Comparison of ENCODE assay signal across 10 mouse cellular contexts in genomic region chr11:117038282-117039106, GRCm38 (mm10).
DNase-seq lines count a peak whose midpoint lies in the region; ATAC-seq and TF ChIP-seq lines count a peak whose summit lies in the region.
"Had no signal": no experiment of that assay in that cellular context is flagged by ENCODE, and none has a peak within 500 bp of the region (broad histone marks: within the 10 kb centered on the region; RNA-seq: fewer than 3 reads in every experiment).

No protein-coding gene starts in this region.

- H3K4me2 ChIP-seq in forebrain, embryonic 14.5 days (ENCODE audit: low read length): no peak overlapping the region

- H3K9me3 ChIP-seq in heart, embryonic 10.5 days: no peaks in the 10 kb centered on the region
- no peaks in the 10 kb centered on the region for H3K9me3 ChIP-seq in E14TG2a.4 (ENCODE audit: low read length)
- H3K9me3 ChIP-seq in forebrain, embryonic 14.5 days (replicated peaks; ENCODE audit: control insufficient read depth, low read length): no peaks in the 10 kb centered on the region

- peak; percentile 12; the same call in 1 of the 2 replicates for TF ChIP-seq CTCF in E14TG2a.4 (conservative IDR thresholded peaks at IDR 0.05; ENCODE audit: low read length)

- no peak overlapping the region for H3K9ac ChIP-seq in forebrain, embryonic 14.5 days (ENCODE audit: low read length)

- H3K27ac ChIP-seq in heart, embryonic 10.5 days: no peak overlapping the region
- H3K27ac ChIP-seq in forebrain, embryonic 14.5 days (ENCODE audit: low read depth, low read length): no peak overlapping the region

- intact Hi-C loops in heart, postnatal 36 days (cut with DNase I): no loop called here

- peaks cover 41% of the 10 kb centered on the region for H3K27me3 ChIP-seq in heart, embryonic 10.5 days (ENCODE audit: insufficient read depth, poor library complexity, severe bottlenecking)
- H3K27me3 ChIP-seq in E14TG2a.4 (ENCODE audit: insufficient read depth, low read length): peaks cover 17% of the 10 kb centered on the region
- H3K27me3 ChIP-seq in forebrain, embryonic 14.5 days (replicated peaks; ENCODE audit: control insufficient read depth, insufficient read depth, low read length): no peaks in the 10 kb centered on the region

- H3K36me3 ChIP-seq in heart, embryonic 10.5 days: no peaks in the 10 kb centered on the region
- no peaks in the 10 kb centered on the region for H3K36me3 ChIP-seq in E14TG2a.4 (ENCODE audit: insufficient read depth, low read length)
- H3K36me3 ChIP-seq in forebrain, embryonic 14.5 days (ENCODE audit: control insufficient read depth, insufficient read depth, low read length): no peaks in the 10 kb centered on the region

- peaks cover 27% of the 10 kb centered on the region for H3K4me1 ChIP-seq in heart, embryonic 10.5 days
- peaks cover 27% of the 10 kb centered on the region for H3K4me1 ChIP-seq in E14TG2a.4 (replicated peaks; ENCODE audit: low read depth, low read length)
- no peaks in the 10 kb centered on the region; the same call in 1 of the 2 replicates for H3K4me1 ChIP-seq in forebrain, embryonic 14.5 days (ENCODE audit: control insufficient read depth, insufficient read depth, low read length)

- WGBS in heart, embryonic 10.5 days: 37% methylated on average over 20 of the region's 20 CpGs
- WGBS in forebrain, embryonic 14.5 days: 36% methylated on average over 20 of the region's 20 CpGs

- ATAC-seq in forebrain, embryonic 14.5 days: peak; percentile 57; the same call in 1 of the 2 replicates

- H3K4me3 ChIP-seq in heart, embryonic 10.5 days: peak overlapping the region; percentile 40; the same call in 1 of the 2 replicates
- peak overlapping the region; percentile 63 for H3K4me3 ChIP-seq in E14TG2a.4 (replicated peaks; ENCODE audit: low read length)
- H3K4me3 ChIP-seq in forebrain, embryonic 14.5 days (ENCODE audit: low read depth, low read length): no peak overlapping the region

- no peak for DNase-seq in heart, embryonic 10.5 days (ENCODE audit: low spot score)
- no peak for DNase-seq in heart, postnatal 36 days
- peak; percentile 74 for DNase-seq in forebrain, embryonic 14.5 days (ENCODE audit: low spot score)
- peak; percentile 66 for DNase-seq in lung, postnatal 10 days
- DNase-seq in Muller cell, postnatal 12 days (ENCODE audit: inconsistent ontology term): no peak
- DNase-seq in spleen, postnatal 36 days (ENCODE audit: low spot score in 2 of 2): no peak
- no peak for DNase-seq in left cerebral cortex, adult 18-20 months (ENCODE audit: low spot score in 2 of 2)
- DNase-seq: layer of hippocampus, postnatal 36 days; right cerebral cortex, postnatal 14 days had no signal

Comparison
In these comparisons a context has a peak if more than half of its experiments do, and no peak if none do; other contexts are left out.
1. DNase-seq: peak in forebrain, embryonic 14.5 days (single experiment) and lung, postnatal 10 days (single experiment); none in heart, embryonic 10.5 days (single experiment), heart, postnatal 36 days (0 of 2), Muller cell, postnatal 12 days (single experiment), spleen, postnatal 36 days (0 of 2) and left cerebral cortex, adult 18-20 months (0 of 2).